Mouse (Mus musculus) embryonic fibroblast, embryonic 13.5 days (primary cell): ENCODE data around the gene Med20.

Experiments used
- CTCF ChIP-seq: IDR thresholded peaks from 2 replicates; pipeline ENCODE4 v1.5.1; 2011; ENCODE audit warnings: mild to moderate bottlenecking, control low read depth, low read length, moderate library complexity, borderline replicate concordance; ENCODE audit not compliant: insufficient read depth
- POLR2A ChIP-seq: IDR thresholded peaks from 2 replicates; pipeline ENCODE4 v1.6.1; 2011; ENCODE audit warnings: low read depth, mild to moderate bottlenecking, control low read depth, low read length, moderate library complexity

- TF ChIP-seq POLR2A (no peak), CTCF (no peak)
Observed at GRCm38 (mm10) chr17:47580962-47581361, 30.4 kb upstream of the Med20 start.
